Mouse (Mus musculus) cerebellum, adult 9-11 months (tissue): ENCODE results near the gene Itga6.

ENCODE experiments used
- DNase-seq: peaks from one replicate; pipeline ENCODE4 v3.0.0; 2022

Itga6 gene

GRCm38 (mm10) chr2:71766007-71766406 lies 20.6 kb downstream of the Itga6 start:
- no peak for DNase-seq

GRCm38 (mm10) chr2:71767019-71767610 lies 21.7 kb downstream of the Itga6 start:
- no peak for DNase-seq

GRCm38 (mm10) chr2:71771762-71772161 lies 26.3 kb downstream of the Itga6 start:
- DNase-seq: no peak

- no peak for DNase-seq
Observed at GRCm38 (mm10) chr2:71773714-71774113, 28.3 kb downstream of the Itga6 start.

GRCm38 (mm10) chr2:71774246-71774951 lies 29.0 kb downstream of the Itga6 start:
- DNase-seq: no peak

- DNase-seq: no peak
Observed at GRCm38 (mm10) chr2:71775201-71775611, 29.8 kb downstream of the Itga6 start.

GRCm38 (mm10) chr2:71779266-71779888 lies 34.0 kb downstream of the Itga6 start:
- DNase-seq: no peak

- no peak for DNase-seq
Observed at GRCm38 (mm10) chr2:71780016-71780415, 34.6 kb downstream of the Itga6 start.

GRCm38 (mm10) chr2:71785260-71785659 lies 39.8 kb downstream of the Itga6 start:
- no peak for DNase-seq

GRCm38 (mm10) chr2:71786060-71786459 lies 40.6 kb downstream of the Itga6 start:
- DNase-seq: no peak

- DNase-seq: peak; percentile 59
Observed at GRCm38 (mm10) chr2:71786591-71787155, 41.3 kb downstream of the Itga6 start.

- peak; percentile 47 for DNase-seq
Observed at GRCm38 (mm10) chr2:71787156-71787590, 41.8 kb downstream of the Itga6 start.

- DNase-seq: no peak
Observed at GRCm38 (mm10) chr2:71787591-71788460, 42.4 kb downstream of the Itga6 start.

- no peak for DNase-seq
Observed at GRCm38 (mm10) chr2:71790752-71791151, 45.3 kb downstream of the Itga6 start.

GRCm38 (mm10) chr2:71791203-71791602 lies 45.8 kb downstream of the Itga6 start:
- no peak for DNase-seq

- no peak for DNase-seq
Observed at GRCm38 (mm10) chr2:71794139-71794538, 48.7 kb downstream of the Itga6 start.

- no peak for DNase-seq
Observed at GRCm38 (mm10) chr2:71796787-71797186, 51.4 kb downstream of the Itga6 start.

GRCm38 (mm10) chr2:71800798-71801197 lies 55.4 kb downstream of the Itga6 start:
- DNase-seq: no peak

GRCm38 (mm10) chr2:71801691-71802090 lies 56.3 kb downstream of the Itga6 start:
- DNase-seq: no peak

- no peak for DNase-seq
Observed at GRCm38 (mm10) chr2:71802131-71802530, 56.7 kb downstream of the Itga6 start.

GRCm38 (mm10) chr2:71805120-71805519 lies 59.7 kb downstream of the Itga6 start:
- no peak for DNase-seq
